Mouse (Mus musculus) urinary bladder, postnatal 0 days (tissue): ENCODE data around the gene Olfr1223. TPM values are rescaled to one million over a fixed set of nuclear protein-coding genes. Genes with fewer than 3 reads are reported as not detected.

Experiments
- polyA plus RNA-seq: library from polyadenylated mRNA; unstranded; fragments of >200 nt; fragmentation: Nextera tagmentation; extraction: Ambion mirVana; gene quantifications from 2 replicates; pipeline ENCODE4 v1.2.1, GENCODE M21; 2015

The Olfr1223 gene
- polyA plus RNA-seq: not detected in 2 replicates

GRCm38 (mm10) chr2:89151460-89151859 lies at the start of gene Olfr1223:
Gene Olfr1223, minus strand, starts transcription at chr2:89151560.

DNA sequence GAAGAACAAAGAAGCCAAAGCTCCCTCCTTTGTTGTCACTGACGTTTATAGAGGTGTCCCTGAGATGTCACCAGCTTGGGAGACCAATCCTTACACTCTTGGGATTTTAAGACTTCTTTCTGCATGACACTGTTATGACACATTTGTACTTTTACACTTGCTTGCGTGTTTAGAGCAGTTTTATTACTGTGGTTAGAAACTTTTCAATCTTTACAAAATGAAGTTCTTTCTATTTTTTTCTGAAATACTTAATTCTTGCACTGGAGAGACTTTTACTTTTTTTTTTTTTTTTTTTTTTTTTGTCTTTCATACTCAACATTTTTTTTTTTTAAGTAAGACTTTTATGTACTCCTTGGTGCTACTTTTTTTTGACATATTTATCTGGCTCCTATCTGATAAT lies 48.6 kb upstream of the Olfr1223 start, which contains the start of gene Olfr1226:
Olfr1226 (minus strand) TSS at position 101 of the 400 bp plus-strand sequence.

GRCm38 (mm10) chr2:89174569-89174968 lies 23.2 kb upstream of the Olfr1223 start, which contains the start of gene Olfr1225:
Gene Olfr1225, minus strand, starts transcription at chr2:89174669.

DNA sequence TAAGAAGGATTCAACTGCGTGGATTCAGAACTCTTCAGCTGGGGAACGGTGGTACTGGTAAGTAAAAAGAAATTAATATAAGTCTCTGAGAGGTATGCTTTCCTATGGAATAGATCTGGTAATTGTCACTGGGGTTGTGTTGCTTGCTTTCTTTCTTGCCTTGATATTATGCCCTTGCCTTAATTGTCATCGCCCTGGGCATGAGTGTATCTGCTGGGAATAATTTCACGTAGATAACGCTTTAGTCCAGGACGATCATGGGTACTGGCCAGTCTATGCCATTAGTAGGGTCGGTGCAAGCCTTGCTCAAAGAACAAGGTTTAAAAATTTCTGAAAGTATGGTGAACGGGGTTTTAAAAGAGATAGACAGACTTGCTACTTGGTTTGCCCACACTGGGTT lies 12.6 kb upstream of the Olfr1223 start, which contains the start of gene Olfr1224-ps1:
Olfr1224-ps1 (minus strand) TSS at position 101 of the 400 bp plus-strand sequence.

GRCm38 (mm10) chr2:89132954-89133353 lies 18.4 kb downstream of the Olfr1223 start, which contains the start of gene Olfr1222:
Gene Olfr1222, minus strand, starts transcription at chr2:89133054.

DNA sequence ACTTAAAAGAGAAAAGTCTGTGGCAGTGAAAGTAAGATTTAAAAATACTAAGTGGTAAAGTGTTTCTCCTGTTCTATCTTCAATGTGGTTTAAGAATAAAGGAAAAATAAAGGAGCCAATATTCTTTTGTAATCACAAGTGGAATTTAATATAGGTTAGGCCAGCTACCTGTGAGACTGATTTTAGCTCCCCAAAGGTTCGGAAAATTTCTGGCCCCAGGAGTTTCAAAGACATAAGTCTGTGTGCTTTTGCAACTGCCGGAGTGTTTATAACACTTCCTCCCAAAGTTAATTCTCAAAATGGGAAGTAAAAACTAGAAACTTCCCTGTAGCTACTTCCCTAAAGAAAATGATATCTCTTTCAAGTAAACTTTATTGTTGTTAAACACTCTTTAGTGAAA lies 34.2 kb downstream of the Olfr1223 start, which contains the start of gene Olfr1221:
Olfr1221 (minus strand) TSS at position 101 of the 400 bp plus-strand sequence.

GRCm38 (mm10) chr2:89106735-89107134 lies 44.6 kb downstream of the Olfr1223 start, which contains the start of gene Olfr1220:
Gene Olfr1220, minus strand, starts transcription at chr2:89106835.

Other genes with a start within 250 kb of the Olfr1223 start
- gene Olfr1208, start 249.2 kb downstream of the Olfr1223 start, polyA plus RNA-seq: not detected in 2 replicates
- gene Olfr1209, start 236.4 kb downstream of the Olfr1223 start, polyA plus RNA-seq: not detected in 2 replicates
- not detected in 2 replicates for gene Olfr1211, start 213.4 kb downstream of the Olfr1223 start, polyA plus RNA-seq
- gene Olfr1212, start 197.6 kb downstream of the Olfr1223 start, polyA plus RNA-seq: not detected in 2 replicates
- not detected in 2 replicates for gene Gm13762, start 171.3 kb downstream of the Olfr1223 start, polyA plus RNA-seq
- gene Olfr1214, start 158.9 kb downstream of the Olfr1223 start, polyA plus RNA-seq: not detected in 2 replicates
- not detected in 2 replicates for gene Olfr1215, start 144.6 kb downstream of the Olfr1223 start, polyA plus RNA-seq
- not detected in 2 replicates for gene Olfr1216, start 133.2 kb downstream of the Olfr1223 start, polyA plus RNA-seq
- gene Olfr1217, start 119.5 kb downstream of the Olfr1223 start, polyA plus RNA-seq: not detected in 2 replicates
- not detected in 2 replicates for gene Olfr1218, start 90.4 kb downstream of the Olfr1223 start, polyA plus RNA-seq
- gene Olfr1219, start 68.0 kb downstream of the Olfr1223 start, polyA plus RNA-seq: not detected in 2 replicates
- gene Olfr1220, start 44.7 kb downstream of the Olfr1223 start, polyA plus RNA-seq: not detected in 2 replicates
- not detected in 2 replicates for gene Olfr1221, start 34.3 kb downstream of the Olfr1223 start, polyA plus RNA-seq
- not detected in 2 replicates for gene Olfr1222, start 18.5 kb downstream of the Olfr1223 start, polyA plus RNA-seq
- gene Olfr1224-ps1, start 12.5 kb upstream of the Olfr1223 start, polyA plus RNA-seq: not detected in 2 replicates
- not detected in 2 replicates for gene Olfr1225, start 23.1 kb upstream of the Olfr1223 start, polyA plus RNA-seq
- not detected in 2 replicates for gene Olfr1226, start 48.5 kb upstream of the Olfr1223 start, polyA plus RNA-seq
- gene Olfr1228, start 102.5 kb upstream of the Olfr1223 start, polyA plus RNA-seq: not detected in 2 replicates
- gene Olfr1229, start 136.5 kb upstream of the Olfr1223 start, polyA plus RNA-seq: not detected in 2 replicates
- not detected in 2 replicates for gene Olfr1230, start 145.7 kb upstream of the Olfr1223 start, polyA plus RNA-seq
- gene Olfr1231, start 155.5 kb upstream of the Olfr1223 start, polyA plus RNA-seq: not detected in 2 replicates
- gene Olfr1232, start 178.1 kb upstream of the Olfr1223 start, polyA plus RNA-seq: not detected in 2 replicates
- not detected in 2 replicates for gene Olfr1233, start 190.8 kb upstream of the Olfr1223 start, polyA plus RNA-seq
- not detected in 2 replicates for gene Olfr1234, start 213.3 kb upstream of the Olfr1223 start, polyA plus RNA-seq